Mouse (Mus musculus): Measurements from ENCODE around the gene Tnfsf11. TPM values are rescaled to one million over a fixed set of nuclear protein-coding genes. Genes with fewer than 3 reads are reported as not detected.

Gene Tnfsf11
- total and polyA plus RNA-seq, 3 experiments, result not detected

DNA sequence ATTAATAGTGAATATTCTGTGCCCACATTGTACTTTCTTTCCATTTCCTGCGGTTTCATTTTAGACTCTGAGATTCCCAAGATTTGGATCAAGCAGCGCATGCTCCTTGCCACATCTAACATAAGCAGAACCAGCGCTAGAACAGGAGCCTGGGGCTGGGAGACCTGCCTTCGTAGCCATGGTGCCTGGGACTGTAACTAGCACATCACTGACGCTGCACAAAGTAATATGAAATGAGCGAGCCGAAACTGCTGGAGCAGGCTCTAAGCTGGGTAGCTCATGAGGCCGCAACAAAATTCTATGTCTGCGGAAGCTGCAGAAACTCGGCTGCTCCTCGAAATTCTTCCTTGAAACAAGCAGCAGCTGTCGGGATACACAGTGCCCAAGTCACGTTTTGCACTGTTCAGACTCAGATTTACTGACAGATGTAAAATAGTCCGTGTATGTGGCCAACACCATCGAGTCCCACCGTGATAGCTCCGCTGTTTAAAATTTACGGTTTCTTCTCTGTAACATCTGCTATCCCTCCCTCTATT, 31.4 kb downstream of the Tnfsf11 start:
- ATAC-seq (ENCODE audit: extremely low read depth, insufficient number of reproducible peaks, low FRiP score, poor library complexity, severe bottlenecking), result no peak
- Histone ChIP-seq H3K4me1 (ENCODE audit: insufficient read depth, low read depth, low read length) (no peaks in the 10 kb centered on the region), H3K4me3 (ENCODE audit: low read depth, low read length) (no peak overlapping the region), H3K36me3 (replicated peaks) (no peaks in the 10 kb centered on the region), H3K9me3 (replicated peaks) (peaks cover 47% of the 10 kb centered on the region), H3K27me3 (ENCODE audit: insufficient read depth, low read length) (no peaks in the 10 kb centered on the region)
- DNase-seq (ENCODE audit: low spot score), result no peak
- TF ChIP-seq POLR2AphosphoS5 (IDR thresholded peaks at IDR 0.05; ENCODE audit: insufficient replicate concordance, low read depth, low read length) (no peak), GATA1 (IDR thresholded peaks at IDR 0.05; ENCODE audit: borderline replicate concordance, low read length) (no peak), TAL1 (conservative IDR thresholded peaks at IDR 0.05; ENCODE audit: low read depth, low read length) (no peak), GATA2 (IDR thresholded peaks at IDR 0.05; ENCODE audit: borderline replicate concordance, low read depth, low read length) (no peak)

- peaks cover 58% of the 10 kb centered on the region for H3K9me3 ChIP-seq (replicated peaks)
- ATAC-seq (ENCODE audit: extremely low read depth, insufficient number of reproducible peaks, low FRiP score, poor library complexity, severe bottlenecking) (no peak), DNase-seq (ENCODE audit: low spot score) (no peak)
- no peaks in the 10 kb centered on the region for H3K36me3 ChIP-seq (replicated peaks)
- TF ChIP-seq GATA1 (IDR thresholded peaks at IDR 0.05; ENCODE audit: borderline replicate concordance, low read length) (no peak), TAL1 (conservative IDR thresholded peaks at IDR 0.05; ENCODE audit: low read depth, low read length) (no peak), GATA2 (IDR thresholded peaks at IDR 0.05; ENCODE audit: borderline replicate concordance, low read depth, low read length) (no peak), POLR2AphosphoS5 (IDR thresholded peaks at IDR 0.05; ENCODE audit: insufficient replicate concordance, low read depth, low read length) (no peak), CTCF (IDR thresholded peaks at IDR 0.05; ENCODE audit: low read depth, low read length) (no peak)
- H3K4me3 ChIP-seq (ENCODE audit: low read depth, low read length), result no peak overlapping the region
- H3K4me1 ChIP-seq (ENCODE audit: insufficient read depth, low read depth, low read length), result no peaks in the 10 kb centered on the region
- H3K27me3 ChIP-seq (ENCODE audit: insufficient read depth, low read length), result no peaks in the 10 kb centered on the region
Measured at GRCm38 (mm10) chr14:78274851-78275250, 33.0 kb downstream of the Tnfsf11 start.

- Histone ChIP-seq H3K9me3 (replicated peaks) (peaks cover 62% of the 10 kb centered on the region), H3K4me1 (ENCODE audit: insufficient read depth, low read depth, low read length) (no peaks in the 10 kb centered on the region), H3K36me3 (replicated peaks) (no peaks in the 10 kb centered on the region), H3K27me3 (ENCODE audit: insufficient read depth, low read length) (no peaks in the 10 kb centered on the region), H3K4me3 (ENCODE audit: low read depth, low read length) (no peak overlapping the region)
- ATAC-seq (ENCODE audit: extremely low read depth, insufficient number of reproducible peaks, low FRiP score, poor library complexity, severe bottlenecking) (no peak), DNase-seq (ENCODE audit: low spot score) (no peak)
- TF ChIP-seq CTCF (IDR thresholded peaks at IDR 0.05; ENCODE audit: low read depth, low read length) (no peak), POLR2AphosphoS5 (IDR thresholded peaks at IDR 0.05; ENCODE audit: insufficient replicate concordance, low read depth, low read length) (no peak), GATA2 (IDR thresholded peaks at IDR 0.05; ENCODE audit: borderline replicate concordance, low read depth, low read length) (no peak), TAL1 (conservative IDR thresholded peaks at IDR 0.05; ENCODE audit: low read depth, low read length) (no peak), GATA1 (IDR thresholded peaks at IDR 0.05; ENCODE audit: borderline replicate concordance, low read length) (no peak)
Measured at GRCm38 (mm10) chr14:78274146-78274545, 33.7 kb downstream of the Tnfsf11 start.

GRCm38 (mm10) chr14:78273571-78273970, 34.3 kb downstream of the Tnfsf11 start:
- ATAC-seq (ENCODE audit: extremely low read depth, insufficient number of reproducible peaks, low FRiP score, poor library complexity, severe bottlenecking), result no peak
- DNase-seq (ENCODE audit: low spot score), result no peak
- Histone ChIP-seq H3K36me3 (replicated peaks) (no peaks in the 10 kb centered on the region), H3K9me3 (replicated peaks) (peaks cover 63% of the 10 kb centered on the region), H3K4me3 (ENCODE audit: low read depth, low read length) (no peak overlapping the region), H3K4me1 (ENCODE audit: insufficient read depth, low read depth, low read length) (no peaks in the 10 kb centered on the region), H3K27me3 (ENCODE audit: insufficient read depth, low read length) (no peaks in the 10 kb centered on the region)
- TF ChIP-seq TAL1 (conservative IDR thresholded peaks at IDR 0.05; ENCODE audit: low read depth, low read length) (no peak), GATA2 (IDR thresholded peaks at IDR 0.05; ENCODE audit: borderline replicate concordance, low read depth, low read length) (no peak), CTCF (IDR thresholded peaks at IDR 0.05; ENCODE audit: low read depth, low read length) (no peak), GATA1 (IDR thresholded peaks at IDR 0.05; ENCODE audit: borderline replicate concordance, low read length) (no peak), POLR2AphosphoS5 (IDR thresholded peaks at IDR 0.05; ENCODE audit: insufficient replicate concordance, low read depth, low read length) (no peak)

GRCm38 (mm10) chr14:78264876-78265275, 43.0 kb downstream of the Tnfsf11 start:
- H3K4me1 ChIP-seq (ENCODE audit: insufficient read depth, low read depth, low read length), result no peaks in the 10 kb centered on the region
- no peak for TF ChIP-seq GATA1 (IDR thresholded peaks at IDR 0.05; ENCODE audit: borderline replicate concordance, low read length)
- TF ChIP-seq CTCF (IDR thresholded peaks at IDR 0.05; ENCODE audit: low read depth, low read length), result no peak
- TF ChIP-seq POLR2AphosphoS5 (IDR thresholded peaks at IDR 0.05; ENCODE audit: insufficient replicate concordance, low read depth, low read length), result no peak
- no peak for TF ChIP-seq TAL1 (conservative IDR thresholded peaks at IDR 0.05; ENCODE audit: low read depth, low read length)
- TF ChIP-seq GATA2 (IDR thresholded peaks at IDR 0.05; ENCODE audit: borderline replicate concordance, low read depth, low read length), result no peak
- no peaks in the 10 kb centered on the region for H3K36me3 ChIP-seq (replicated peaks)
- DNase-seq (ENCODE audit: low spot score), result no peak
- H3K4me3 ChIP-seq (ENCODE audit: low read depth, low read length), result no peak overlapping the region
- H3K9me3 ChIP-seq (replicated peaks), result peaks cover 57% of the 10 kb centered on the region
- ATAC-seq (ENCODE audit: extremely low read depth, insufficient number of reproducible peaks, low FRiP score, poor library complexity, severe bottlenecking), result no peak
- H3K27me3 ChIP-seq (ENCODE audit: insufficient read depth, low read length), result no peaks in the 10 kb centered on the region

GRCm38 (mm10) chr14:78262596-78262995, 45.2 kb downstream of the Tnfsf11 start:
- H3K27me3 ChIP-seq (ENCODE audit: insufficient read depth, low read length), result no peaks in the 10 kb centered on the region
- DNase-seq (ENCODE audit: low spot score) (no peak), ATAC-seq (ENCODE audit: extremely low read depth, insufficient number of reproducible peaks, low FRiP score, poor library complexity, severe bottlenecking) (no peak)
- no peak overlapping the region for H3K4me3 ChIP-seq (ENCODE audit: low read depth, low read length)
- TF ChIP-seq GATA1 (IDR thresholded peaks at IDR 0.05; ENCODE audit: borderline replicate concordance, low read length) (no peak), POLR2AphosphoS5 (IDR thresholded peaks at IDR 0.05; ENCODE audit: insufficient replicate concordance, low read depth, low read length) (no peak), TAL1 (conservative IDR thresholded peaks at IDR 0.05; ENCODE audit: low read depth, low read length) (no peak), CTCF (IDR thresholded peaks at IDR 0.05; ENCODE audit: low read depth, low read length) (no peak), GATA2 (IDR thresholded peaks at IDR 0.05; ENCODE audit: borderline replicate concordance, low read depth, low read length) (no peak)
- H3K4me1 ChIP-seq (ENCODE audit: insufficient read depth, low read depth, low read length), result no peaks in the 10 kb centered on the region
- H3K9me3 ChIP-seq (replicated peaks), result peaks cover 57% of the 10 kb centered on the region
- no peaks in the 10 kb centered on the region for H3K36me3 ChIP-seq (replicated peaks)
